Mouse (Mus musculus) heart, embryonic 15.5 days (tissue): Measurements from ENCODE around the gene Slc38a8. TPM values are rescaled to one million over a fixed set of nuclear protein-coding genes. Genes with fewer than 3 reads are reported as not detected.

Experiments
- ATAC-seq: fragments of 200-750 bp; cut with Nextera tagmentation; replicated peaks from 2 replicates; pipeline ENCODE4 v1.8.0; 2017; ENCODE audit warnings: low read depth, moderate TSS enrichment; ENCODE audit not compliant: insufficient number of reproducible peaks, insufficient read depth, low FRiP score
- H3K27ac ChIP-seq: fragments of 300-500 bp; sonication (generic); 2 replicates; pipeline ENCODE4 v1.5.1; 2015; ENCODE audit warnings: mild to moderate bottlenecking, inconsistent platforms
- H3K27me3 ChIP-seq: fragments of 300-500 bp; sonication (generic); 2 replicates; pipeline ENCODE4 v1.6.1; 2015; ENCODE audit warnings: inconsistent platforms
- H3K36me3 ChIP-seq: fragments of 300-500 bp; sonication (generic); 2 replicates; pipeline ENCODE4 v1.6.1; 2015; ENCODE audit warnings: mild to moderate bottlenecking, inconsistent platforms
- H3K4me1 ChIP-seq: fragments of 300-500 bp; sonication (generic); replicated peaks from 2 replicates; pipeline ENCODE4 v1.6.1; 2015; ENCODE audit warnings: inconsistent platforms
- H3K4me2 ChIP-seq: fragments of 300-500 bp; sonication (generic); 2 replicates; pipeline ENCODE4 v1.6.1; 2015; ENCODE audit warnings: inconsistent platforms, mild to moderate bottlenecking, moderate library complexity
- H3K4me3 ChIP-seq: fragments of 300-500 bp; sonication (generic); 2 replicates; pipeline ENCODE4 v1.5.1; 2015; ENCODE audit warnings: mild to moderate bottlenecking, inconsistent platforms
- H3K9ac ChIP-seq: fragments of 300-500 bp; sonication (generic); 2 replicates; pipeline ENCODE4 v1.6.1; 2015; ENCODE audit warnings: mild to moderate bottlenecking, inconsistent platforms
- H3K9me3 ChIP-seq: fragments of 300-500 bp; sonication (generic); replicated peaks from 2 replicates; pipeline ENCODE4 v1.6.1; 2016; ENCODE audit warnings: inconsistent platforms
- WGBS: fragments of 180-500 bp; shearing (Covaris S2); methylation state at CpG from one replicate; pipeline ENCODE4 v1.1.7; 2015; ENCODE audit warnings: mixed read lengths; 5-methylcytosine and 5-hydroxymethylcytosine counted together
- polyA plus RNA-seq: library from polyadenylated mRNA; unstranded; fragments of >200 nt; fragmentation: Nextera tagmentation; extraction: Ambion mirVana; gene quantifications from 2 replicates; pipeline ENCODE4 v1.2.1, GENCODE M21; 2015

Gene Slc38a8
- polyA plus RNA-seq, 1 experiment from 2014 or later: not detected

- no peaks in the 10 kb centered on the region for H3K36me3 ChIP-seq
- no peaks in the 10 kb centered on the region for H3K9me3 ChIP-seq
- WGBS: 16% methylated on average over 9 of the region's 9 CpGs
- H3K9ac ChIP-seq: no peak overlapping the region
- H3K4me3 ChIP-seq: 0 out of 2 replicates have a peak overlapping the region, but pooled peaks have one; percentile 11
- H3K27me3 ChIP-seq: peaks cover 10% of the 10 kb centered on the region; the same call in 1 of the 2 replicates
- no peak overlapping the region; the same call in 1 of the 2 replicates for H3K27ac ChIP-seq
- H3K4me1 ChIP-seq: peaks cover 22% of the 10 kb centered on the region
- ATAC-seq: 0 out of 2 replicates have a peak, but pooled peaks have one; percentile 3
- peak overlapping the region; percentile 12; the same call in 1 of the 2 replicates for H3K4me2 ChIP-seq
Measured at GRCm38 (mm10) chr8:119436933-119437332, 64.6 kb downstream of the Slc38a8 start.

GRCm38 (mm10) chr8:119436331-119436730 is 65.2 kb downstream of the Slc38a8 start:
- ATAC-seq: no peak
- no peaks in the 10 kb centered on the region for H3K9me3 ChIP-seq
- WGBS: 81% methylated on average over 10 of the region's 10 CpGs
- peaks cover 22% of the 10 kb centered on the region for H3K4me1 ChIP-seq
- H3K27ac ChIP-seq: no peak overlapping the region; the same call in 1 of the 2 replicates
- H3K4me3 ChIP-seq: no peak overlapping the region
- no peak overlapping the region for H3K4me2 ChIP-seq
- H3K36me3 ChIP-seq: no peaks in the 10 kb centered on the region
- peaks cover 7% of the 10 kb centered on the region; the same call in 1 of the 2 replicates for H3K27me3 ChIP-seq
- H3K9ac ChIP-seq: no peak overlapping the region

- Histone ChIP-seq H3K9ac (no peak overlapping the region), H3K4me3 (no peak overlapping the region), H3K27me3 (peaks cover 5% of the 10 kb centered on the region; the same call in 1 of the 2 replicates), H3K4me1 (peaks cover 13% of the 10 kb centered on the region), H3K36me3 (no peaks in the 10 kb centered on the region), H3K27ac (no peak overlapping the region), H3K9me3 (no peaks in the 10 kb centered on the region), H3K4me2 (no peak overlapping the region)
- no peak for ATAC-seq
- WGBS: 80% methylated on average over 7 of the region's 7 CpGs
Measured at GRCm38 (mm10) chr8:119435527-119435926, 66.0 kb downstream of the Slc38a8 start.

GRCm38 (mm10) chr8:119434569-119434968 is 66.9 kb downstream of the Slc38a8 start:
- H3K9ac ChIP-seq: no peak overlapping the region
- 68% methylated on average over 6 of the region's 6 CpGs for WGBS
- no peaks in the 10 kb centered on the region for H3K36me3 ChIP-seq
- no peak for ATAC-seq
- no peak overlapping the region for H3K4me3 ChIP-seq
- no peaks in the 10 kb centered on the region for H3K9me3 ChIP-seq
- peaks cover 11% of the 10 kb centered on the region for H3K4me1 ChIP-seq
- H3K27me3 ChIP-seq: peaks cover 4% of the 10 kb centered on the region; the same call in 1 of the 2 replicates
- H3K27ac ChIP-seq: no peak overlapping the region
- no peak overlapping the region for H3K4me2 ChIP-seq

- no peak for ATAC-seq
- Histone ChIP-seq H3K27ac (no peak within 1 kb of the TSS), H3K4me1 (peaks cover 19% of the 10 kb centered on the region), H3K4me2 (no peak within 1 kb of the TSS), H3K36me3 (no peaks in the 10 kb centered on the region), H3K27me3 (no peaks in the 10 kb centered on the region; the same call in 1 of the 2 replicates), H3K9me3 (no peaks in the 10 kb centered on the region), H3K4me3 (no peak within 1 kb of the TSS), H3K9ac (no peak within 1 kb of the TSS)
- 89% methylated on average over 13 of the region's 13 CpGs for WGBS
Measured at GRCm38 (mm10) chr8:119433582-119434174, 67.8 kb downstream of the Slc38a8 start, which contains the start of gene Osgin1. TSS of gene Osgin1 (plus strand) at chr8:119434124.

GRCm38 (mm10) chr8:119432372-119432771 is 69.1 kb downstream of the Slc38a8 start:
- H3K9me3 ChIP-seq: no peaks in the 10 kb centered on the region
- H3K36me3 ChIP-seq: no peaks in the 10 kb centered on the region
- H3K9ac ChIP-seq: no peak overlapping the region
- WGBS: 45% methylated on average over 3 of the region's 3 CpGs
- H3K4me1 ChIP-seq: peaks cover 30% of the 10 kb centered on the region
- H3K4me3 ChIP-seq: no peak overlapping the region
- no peaks in the 10 kb centered on the region; the same call in 1 of the 2 replicates for H3K27me3 ChIP-seq
- no peak overlapping the region for H3K27ac ChIP-seq
- no peak overlapping the region for H3K4me2 ChIP-seq
- no peak for ATAC-seq

GRCm38 (mm10) chr8:119430690-119431089 is 70.8 kb downstream of the Slc38a8 start:
- WGBS: 63% methylated on average over 7 of the region's 7 CpGs
- H3K4me3 ChIP-seq: no peak overlapping the region
- no peak for ATAC-seq

GRCm38 (mm10) chr8:119430250-119430649 is 71.2 kb downstream of the Slc38a8 start:
- no peak overlapping the region for H3K4me2 ChIP-seq
- 75% methylated on average over 8 of the region's 8 CpGs for WGBS
- ATAC-seq: no peak
- H3K9me3 ChIP-seq: no peaks in the 10 kb centered on the region
- H3K27ac ChIP-seq: no peak overlapping the region
- no peak overlapping the region for H3K9ac ChIP-seq
- peaks cover 29% of the 10 kb centered on the region for H3K4me1 ChIP-seq
- no peaks in the 10 kb centered on the region for H3K36me3 ChIP-seq
- H3K27me3 ChIP-seq: no peaks in the 10 kb centered on the region
- no peak overlapping the region for H3K4me3 ChIP-seq

More at GRCm38 (mm10) chr8:119430690-119431089, 70.8 kb downstream of the Slc38a8 start:
- no peaks in the 10 kb centered on the region for H3K27me3 ChIP-seq
- no peak overlapping the region for H3K4me2 ChIP-seq
- H3K27ac ChIP-seq: no peak overlapping the region
- no peaks in the 10 kb centered on the region for H3K36me3 ChIP-seq
- no peak overlapping the region for H3K9ac ChIP-seq
- peaks cover 25% of the 10 kb centered on the region for H3K4me1 ChIP-seq
- H3K9me3 ChIP-seq: no peaks in the 10 kb centered on the region

Other genes with a start within 250 kb of the Slc38a8 start
- gene Hsbp1, start 157.2 kb downstream of the Slc38a8 start, polyA plus RNA-seq: 286 and 306 TPM in 2 replicates
- gene Mlycd, start 106.8 kb downstream of the Slc38a8 start, polyA plus RNA-seq: 19.1 and 21.1 TPM in 2 replicates
- 0.67 and 1.4 TPM in 2 replicates for gene Osgin1, start 67.6 kb downstream of the Slc38a8 start, polyA plus RNA-seq
- gene Necab2, start 55.0 kb downstream of the Slc38a8 start, polyA plus RNA-seq: 0.16 and 0.20 TPM in 2 replicates
- gene Mbtps1, start 57.0 kb upstream of the Slc38a8 start, polyA plus RNA-seq: 57.2 and 75.0 TPM in 2 replicates
- gene Hsdl1, start 73.5 kb upstream of the Slc38a8 start, polyA plus RNA-seq: 25.4 and 39.8 TPM in 2 replicates
- 0.16 and 0.27 TPM in 2 replicates for gene Dnaaf1, start 73.5 kb upstream of the Slc38a8 start, polyA plus RNA-seq
- 4.1 and 8.8 TPM in 2 replicates for gene Taf1c, start 103.5 kb upstream of the Slc38a8 start, polyA plus RNA-seq
- not detected in 2 replicates for gene Adad2, start 111.0 kb upstream of the Slc38a8 start, polyA plus RNA-seq
- gene Kcng4, start 134.0 kb upstream of the Slc38a8 start, polyA plus RNA-seq: 0.05 TPM in 1 of 2 replicates, not detected in the other
- gene Wfdc1, start 164.7 kb upstream of the Slc38a8 start, polyA plus RNA-seq: 5.9 and 6.2 TPM in 2 replicates
- 0.13 and 0.42 TPM in 2 replicates for gene Atp2c2, start 198.3 kb upstream of the Slc38a8 start, polyA plus RNA-seq